Mouse (Mus musculus): ENCODE measurements around the gene Slc7a11. TPM values are rescaled to one million over a fixed set of nuclear protein-coding genes. Genes with fewer than 3 reads are reported as not detected.

The Slc7a11 gene
- polyA plus RNA-seq, 1 experiment: 20.8 TPM

- DNase-seq (ENCODE audit: extremely low spot score in 1 of 2, low spot score in 1 of 2): peak; percentile 2 to 28
Observed at GRCm38 (mm10) chr3:50014396-50014795, 429.0 kb downstream of the Slc7a11 start.

- no peak for DNase-seq (ENCODE audit: extremely low spot score in 1 of 2, low spot score in 1 of 2)
Observed at GRCm38 (mm10) chr3:50012012-50012411, 431.4 kb downstream of the Slc7a11 start.

GRCm38 (mm10) chr3:50003970-50004683 is 439.3 kb downstream of the Slc7a11 start:
- DNase-seq (ENCODE audit: extremely low spot score in 1 of 2, low spot score in 1 of 2): no peak

GRCm38 (mm10) chr3:50002067-50002466 is 441.3 kb downstream of the Slc7a11 start:
- no peak for DNase-seq (ENCODE audit: extremely low spot score in 1 of 2, low spot score in 1 of 2)

- no peak for DNase-seq (ENCODE audit: extremely low spot score in 1 of 2, low spot score in 1 of 2)
Observed at GRCm38 (mm10) chr3:50001635-50002034, 441.8 kb downstream of the Slc7a11 start.

GRCm38 (mm10) chr3:49992891-49993290 is 450.5 kb downstream of the Slc7a11 start:
- no peak for DNase-seq (ENCODE audit: extremely low spot score in 1 of 2, low spot score in 1 of 2)

- DNase-seq (ENCODE audit: extremely low spot score in 1 of 2, low spot score in 1 of 2): no peak
Observed at GRCm38 (mm10) chr3:49987236-49987635, 456.2 kb downstream of the Slc7a11 start.

- DNase-seq (ENCODE audit: extremely low spot score in 1 of 2, low spot score in 1 of 2): peak in 1 of 2 experiments; percentile 5
Observed at GRCm38 (mm10) chr3:49984795-49985194, 458.6 kb downstream of the Slc7a11 start.

GRCm38 (mm10) chr3:49983429-49984268 is 459.8 kb downstream of the Slc7a11 start:
- DNase-seq (ENCODE audit: extremely low spot score in 1 of 2, low spot score in 1 of 2): no peak

- no peak for DNase-seq (ENCODE audit: extremely low spot score in 1 of 2, low spot score in 1 of 2)
Observed at GRCm38 (mm10) chr3:49973994-49974393, 469.4 kb downstream of the Slc7a11 start.

GRCm38 (mm10) chr3:49965569-49965968 is 477.8 kb downstream of the Slc7a11 start:
- no peak for DNase-seq (ENCODE audit: extremely low spot score in 1 of 2, low spot score in 1 of 2)

GRCm38 (mm10) chr3:49960581-49960980 is 482.8 kb downstream of the Slc7a11 start:
- no peak for DNase-seq (ENCODE audit: extremely low spot score in 1 of 2, low spot score in 1 of 2)

GRCm38 (mm10) chr3:49946845-49947244 is 496.6 kb downstream of the Slc7a11 start:
- DNase-seq (ENCODE audit: extremely low spot score in 1 of 2, low spot score in 1 of 2): no peak

GRCm38 (mm10) chr3:49944783-49945182 is 498.6 kb downstream of the Slc7a11 start:
- peak; percentile 39 to 52 for DNase-seq (ENCODE audit: extremely low spot score in 1 of 2, low spot score in 1 of 2)

- DNase-seq (ENCODE audit: extremely low spot score in 1 of 2, low spot score in 1 of 2): no peak
Observed at GRCm38 (mm10) chr3:49937611-49938010, 505.8 kb downstream of the Slc7a11 start.

GRCm38 (mm10) chr3:49929496-49929895 is 513.9 kb downstream of the Slc7a11 start:
- no peak for DNase-seq (ENCODE audit: extremely low spot score in 1 of 2, low spot score in 1 of 2)

- DNase-seq (ENCODE audit: extremely low spot score in 1 of 2, low spot score in 1 of 2): no peak
Observed at GRCm38 (mm10) chr3:49928509-49929263, 514.7 kb downstream of the Slc7a11 start.

- no peak for DNase-seq (ENCODE audit: extremely low spot score in 1 of 2, low spot score in 1 of 2)
Observed at GRCm38 (mm10) chr3:49913929-49914328, 529.5 kb downstream of the Slc7a11 start.

- DNase-seq (ENCODE audit: extremely low spot score in 1 of 2, low spot score in 1 of 2): no peak
Observed at GRCm38 (mm10) chr3:49910922-49911321, 532.5 kb downstream of the Slc7a11 start.

GRCm38 (mm10) chr3:49908426-49909341 is 534.7 kb downstream of the Slc7a11 start:
- no peak for DNase-seq (ENCODE audit: extremely low spot score in 1 of 2, low spot score in 1 of 2)

Data from frontal cortex, adult 2 months (tissue).